27 mouse cellular contexts compared by ENCODE assay signal in genomic region chrX:47622881-47623613, GRCm38 (mm10).
DNase-seq lines count a peak whose midpoint lies in the region; ATAC-seq and TF ChIP-seq lines count a peak whose summit lies in the region.
"Had no signal": no experiment of that assay in that cellular context is flagged by ENCODE, and none has a peak within 500 bp of the region (broad histone marks: within the 10 kb centered on the region; RNA-seq: fewer than 3 reads in every experiment).

No protein-coding gene starts in this region.

- dilution Hi-C loops in CH12.LX (cut with MboI; ENCODE audit: extremely low pct_ligation_motif_present, extremely low pct_unique_long_range_greater_than_20kb, low sequenced_read_pairs) = no loop called here

- TF ChIP-seq EP300 in CH12.LX (IDR thresholded peaks at IDR 0.05; ENCODE audit: low read length) = peak; percentile 69

- peaks cover 0 to 9% of the 10 kb centered on the region in 2 experiments; a peak in 1 of 4 replicates for H3K4me1 ChIP-seq in CH12.LX (ENCODE audit: control insufficient read depth in 1 of 2, insufficient read depth in 2 of 2)
- H3K4me1 ChIP-seq: embryonic facial prominence, embryonic 10.5 days; embryonic facial prominence, embryonic 12.5 days; forebrain, embryonic 10.5 days; forebrain, embryonic 12.5 days had no signal

- peak; percentile 21 for DNase-seq in 3134 (ENCODE audit: extremely low read depth, insufficient read length, low spot score)
- peak; percentile 0 for DNase-seq in 416B (ENCODE audit: low read depth)
- DNase-seq in CH12.LX (ENCODE audit: extremely low read depth) = peak; percentile 29
- peak; percentile 73 for DNase-seq in NIH3T3 (ENCODE audit: low read depth)
- DNase-seq in testis, postnatal 10 days (ENCODE audit: low spot score) = no peak
- no peak for DNase-seq in embryo, embryonic 9.5 days (ENCODE audit: extremely low spot score)
- DNase-seq: adrenal gland, adult 2 months; adrenal gland, postnatal 10 days; adrenal gland, postnatal 25 days; B cell, adult 2 months; cerebellum, adult 11 months; cerebellum, adult 18-20 months; cerebellum, adult 8-10 months; cerebellum, adult 9-11 months; cerebellum, postnatal 14 days; cerebellum, postnatal 36 days; embryo, embryonic 11 days had no signal

- H3K27me3 ChIP-seq in CH12.LX (replicated peaks) = no peaks in the 10 kb centered on the region
- H3K27me3 ChIP-seq: embryonic facial prominence, embryonic 12.5 days; forebrain, embryonic 12.5 days had no signal

- in situ Hi-C loops in CH12.LX (cut with MboI; ENCODE audit: low pct_ligation_motif_present, low pct_unique_long_range_greater_than_20kb, low sequenced_read_pairs) = no loop called here

- H3K9me3 ChIP-seq in CH12.LX (replicated peaks; ENCODE audit: low read length) = no peaks in the 10 kb centered on the region
- H3K9me3 ChIP-seq: embryonic facial prominence, embryonic 10.5 days; embryonic facial prominence, embryonic 12.5 days; forebrain, embryonic 10.5 days; forebrain, embryonic 12.5 days had no signal

- no peak overlapping the region for H3K4me2 ChIP-seq in CH12.LX (ENCODE audit: insufficient read depth, low read depth, poor library complexity, severe bottlenecking)
- H3K4me2 ChIP-seq: embryonic facial prominence, embryonic 12.5 days; forebrain, embryonic 12.5 days had no signal

- H3K4me3 ChIP-seq in CH12.LX (replicated peaks in 1 of 3; ENCODE audit: low read depth in 2 of 3, low read length in 2 of 3, poor library complexity in 1 of 3) = no peak overlapping the region
- H3K4me3 ChIP-seq: embryonic facial prominence, embryonic 10.5 days; embryonic facial prominence, embryonic 12.5 days; erythroblast, embryonic 14.5 days; forebrain, embryonic 10.5 days; forebrain, embryonic 12.5 days had no signal

- no peak for TF ChIP-seq RAD21 in CH12.LX (IDR thresholded peaks at IDR 0.05; ENCODE audit: low read depth, low read length)

- ATAC-seq in frontal cortex, adult (ENCODE audit: low TSS enrichment) = no peak
- ATAC-seq in inflammation-experienced regulatory T-cells, adult 6 months = no peak
- ATAC-seq: CD4-positive, CD25-positive, alpha-beta regulatory T cell, adult 4 months; forebrain, embryonic 14.5 days; forebrain, embryonic 16.5 days had no signal

- H3K79me2 ChIP-seq in CH12.LX (replicated peaks; ENCODE audit: control insufficient read depth, extremely low read depth, insufficient read depth, poor library complexity, severe bottlenecking) = no peaks in the 10 kb centered on the region

- H3K27ac ChIP-seq in CH12.LX (ENCODE audit: insufficient read depth, low read depth) = no peak overlapping the region
- H3K27ac ChIP-seq: embryonic facial prominence, embryonic 10.5 days; embryonic facial prominence, embryonic 12.5 days; forebrain, embryonic 10.5 days; forebrain, embryonic 12.5 days had no signal

- no peak for TF ChIP-seq POLR2A in CH12.LX (IDR thresholded peaks at IDR 0.05; ENCODE audit: low read depth, low read length)

- TF ChIP-seq CTCF in CH12.LX (conservative IDR thresholded peaks at IDR 0.05 in 1 of 2, IDR thresholded peaks at IDR 0.05 in 1 of 2; ENCODE audit: low read depth in 2 of 2, low read length in 2 of 2) = no peak

- H3K36me3 ChIP-seq in CH12.LX (replicated peaks in 1 of 2; ENCODE audit: control insufficient read depth in 1 of 2, insufficient read depth in 1 of 2, low read length in 1 of 2) = no peaks in the 10 kb centered on the region
- H3K36me3 ChIP-seq: embryonic facial prominence, embryonic 10.5 days; embryonic facial prominence, embryonic 12.5 days; forebrain, embryonic 10.5 days; forebrain, embryonic 12.5 days had no signal

- no peak overlapping the region for H3K9ac ChIP-seq in CH12.LX (ENCODE audit: insufficient read depth, low read depth)
- H3K9ac ChIP-seq: embryonic facial prominence, embryonic 12.5 days; forebrain, embryonic 12.5 days had no signal

TF ChIP-seq in CH12.LX, 34 proteins besides CTCF, POLR2A, EP300 and RAD21:
- TF ChIP-seq MYC (IDR thresholded peaks at IDR 0.05; ENCODE audit: low read depth, low read length) = peak; percentile 84
- TF ChIP-seq ELF1 (IDR thresholded peaks at IDR 0.05; ENCODE audit: low read depth, low read length) = no peak
- peak; percentile 65; the same call in 1 of the 2 replicates for TF ChIP-seq MAX (IDR thresholded peaks at IDR 0.05; ENCODE audit: low read length)

Comparison
In these comparisons a context has a peak if more than half of its experiments do, and no peak if none do; other contexts are left out.
1. DNase-seq: peak in 3134 (single experiment), 416B (single experiment), CH12.LX (single experiment) and NIH3T3 (single experiment); none in testis, postnatal 10 days (single experiment) and embryo, embryonic 9.5 days (single experiment).